Mouse (Mus musculus): Measurements from ENCODE around the gene Hpca.

The Hpca gene

DNA sequence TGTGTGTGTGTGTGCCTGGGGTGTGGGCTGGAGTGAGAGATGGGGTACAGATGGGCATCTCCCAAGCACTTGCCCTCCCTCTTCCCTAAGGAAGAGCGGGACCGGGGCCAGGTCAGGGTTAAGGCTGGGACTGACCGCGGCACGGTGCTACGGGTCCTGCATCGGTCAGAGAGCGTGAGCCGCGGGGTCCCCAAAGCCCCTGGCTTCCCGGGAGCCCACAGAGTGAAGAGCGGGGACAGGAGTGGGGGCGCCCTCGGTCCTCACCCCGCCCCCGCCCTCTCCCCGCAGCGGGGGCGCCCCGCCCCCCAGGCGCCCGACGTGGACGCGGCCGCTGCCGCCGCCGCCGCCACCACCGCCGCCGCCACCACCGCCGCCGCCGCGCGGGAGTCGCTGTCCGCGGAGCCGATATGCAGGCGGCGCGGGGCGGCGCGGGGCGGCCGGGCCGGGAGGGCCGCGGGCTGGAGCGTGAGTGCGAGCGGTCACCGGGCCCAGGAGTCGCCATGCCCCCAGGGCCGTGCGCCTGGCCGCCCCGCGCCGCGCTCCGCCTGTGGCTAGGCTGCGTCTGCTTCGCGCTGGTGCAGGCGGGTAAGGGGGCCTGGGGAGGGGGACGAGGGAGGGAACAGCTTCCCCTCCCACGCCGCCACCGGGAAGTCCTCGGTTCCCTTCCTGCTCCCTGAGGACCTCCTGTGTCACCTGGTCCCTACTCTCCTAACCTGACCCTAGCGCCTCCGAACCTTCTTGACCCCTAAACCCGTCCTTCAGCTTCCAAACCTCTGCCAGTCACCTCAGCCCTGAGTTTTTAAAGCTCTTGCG lies 14.9 kb upstream of the Hpca start, which contains the start of gene Fndc5:
Gene Fndc5 (plus strand): TSS at position 421 of the 813 bp plus-strand sequence.
- no peak for DNase-seq (ENCODE audit: low spot score in 2 of 2)

DNA sequence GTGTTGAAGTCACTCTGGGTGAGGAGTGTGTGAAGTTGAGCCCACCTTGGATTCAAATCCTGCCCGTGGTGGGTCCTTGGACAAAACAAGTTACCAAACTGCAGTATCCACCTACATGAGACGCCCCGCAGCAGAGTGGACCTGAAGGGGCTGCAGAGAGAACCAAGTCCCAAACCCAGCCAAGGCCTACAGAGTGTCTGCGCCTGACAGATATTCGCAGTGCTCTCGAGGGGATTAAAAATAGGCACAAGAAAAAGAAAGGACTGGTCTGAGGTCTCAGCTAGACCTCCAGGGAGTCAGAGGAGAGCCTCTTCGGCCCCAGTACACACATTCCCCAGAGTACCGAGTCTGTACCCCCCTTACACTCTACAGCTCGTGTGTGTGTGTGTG lies 14.3 kb upstream of the Hpca start:
- no peak for DNase-seq (ENCODE audit: low spot score in 2 of 2)

DNA sequence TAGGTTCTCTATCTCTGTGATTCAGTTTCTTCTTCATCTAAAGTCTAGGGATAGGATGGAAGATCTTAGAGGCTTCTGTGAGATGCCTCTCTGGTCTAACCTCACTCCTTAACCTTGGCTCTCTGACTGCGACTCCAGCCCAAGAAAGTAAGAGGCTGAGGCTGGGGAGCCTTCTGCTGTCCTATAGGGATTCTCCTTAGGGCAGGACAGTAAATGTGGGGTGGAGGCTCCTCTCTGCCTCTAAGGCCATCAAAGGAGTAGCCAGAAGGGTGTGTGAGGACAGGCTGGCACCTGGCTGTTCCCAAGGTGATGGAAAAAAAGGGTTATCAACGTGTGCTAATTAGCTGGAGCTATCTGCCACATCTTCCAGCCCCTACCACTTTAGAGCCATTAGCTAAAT lies 13.8 kb upstream of the Hpca start:
- DNase-seq (ENCODE audit: low spot score in 2 of 2) = no peak

- DNase-seq (ENCODE audit: low spot score in 2 of 2) = peak in 1 of 2 experiments; percentile 83
Measured at GRCm38 (mm10) chr4:129134799-129135585, 13.2 kb upstream of the Hpca start.

DNA sequence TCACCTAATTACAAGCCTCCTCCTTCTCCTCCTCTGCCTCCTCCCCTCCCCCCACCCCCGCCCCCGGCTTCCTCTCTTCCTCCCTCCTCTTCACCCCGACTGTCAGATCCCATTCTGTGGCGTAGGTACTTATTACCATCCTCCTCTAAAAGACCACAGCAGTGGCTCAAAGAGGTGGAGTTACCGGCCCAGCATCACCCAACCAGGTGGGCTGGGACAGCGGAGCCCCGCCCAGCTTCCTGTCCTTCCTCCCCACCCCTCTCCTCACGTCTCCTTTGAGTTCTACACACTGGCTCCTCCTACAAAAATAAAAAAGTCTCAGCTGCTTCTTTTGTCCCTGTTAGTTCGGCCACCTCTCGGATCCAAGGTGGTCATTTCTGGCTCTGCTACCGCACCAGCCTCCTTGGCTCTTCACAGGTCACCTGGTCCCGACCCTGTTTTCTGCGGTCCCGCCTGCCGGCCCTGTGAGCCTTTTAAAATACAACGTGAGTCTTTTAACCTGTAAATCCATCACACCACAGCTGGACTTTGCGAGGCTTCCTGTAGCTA lies 9.0 kb upstream of the Hpca start:
- no peak for DNase-seq (ENCODE audit: low spot score in 2 of 2)

GRCm38 (mm10) chr4:129130149-129130548 lies 8.3 kb upstream of the Hpca start:
- DNase-seq (ENCODE audit: low spot score in 2 of 2) = no peak

DNA sequence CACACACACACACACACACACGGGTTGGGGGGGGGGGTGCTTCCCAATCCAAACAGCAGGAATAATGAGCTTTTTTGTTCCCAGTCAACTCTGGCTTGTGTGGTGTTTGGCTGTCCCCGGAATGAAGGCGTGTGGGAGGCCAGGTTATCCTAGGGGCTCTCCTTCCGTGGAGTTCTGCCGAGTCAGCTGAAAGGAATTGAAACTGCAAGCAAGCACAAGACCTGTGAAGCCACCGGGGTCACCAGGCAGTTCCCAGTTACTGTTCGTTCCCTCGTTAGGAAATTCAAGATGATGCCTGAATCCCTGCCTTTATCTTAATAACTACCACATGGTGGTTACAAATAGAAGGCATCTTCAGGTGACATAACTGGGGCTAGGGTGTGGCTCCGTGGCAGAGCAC lies 7.6 kb upstream of the Hpca start:
- no peak for DNase-seq (ENCODE audit: low spot score in 2 of 2)

DNA sequence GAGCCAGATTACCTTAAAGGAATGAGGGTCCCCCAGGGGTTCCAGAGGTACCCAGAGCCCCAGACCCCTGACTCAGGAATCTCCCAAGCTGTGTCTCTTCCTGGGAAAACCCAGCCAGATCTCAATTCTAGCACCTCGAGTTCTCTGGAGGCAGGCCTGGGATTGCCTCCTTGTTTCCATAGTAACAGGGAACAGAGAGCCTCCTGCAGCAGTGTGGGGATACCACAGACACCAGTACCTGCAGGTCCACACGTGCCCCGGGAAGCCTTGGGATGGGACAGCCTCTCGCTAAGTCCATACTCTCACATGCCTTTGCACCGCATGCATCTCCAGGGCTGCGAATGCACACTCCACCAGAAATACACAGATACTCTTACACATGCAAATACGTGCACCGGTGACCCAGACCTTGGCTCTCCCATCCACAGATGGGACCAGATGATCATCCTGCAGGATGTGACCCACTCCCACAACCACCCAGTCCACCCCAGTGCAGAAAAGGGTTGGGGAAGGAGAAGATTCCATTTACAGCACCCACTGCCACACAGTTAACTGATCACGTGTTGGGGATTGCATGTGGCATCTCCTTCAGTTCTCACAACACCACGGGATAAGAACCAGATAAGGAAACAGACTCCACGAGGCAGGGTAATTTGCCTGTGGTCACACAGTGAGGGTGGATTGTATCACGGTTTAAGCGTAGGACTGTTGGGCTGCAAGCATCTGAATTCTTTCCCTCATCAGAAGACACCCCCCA lies 6.9 kb upstream of the Hpca start:
- peak; percentile 72 to 83 for DNase-seq (ENCODE audit: low spot score in 2 of 2)

- DNase-seq (ENCODE audit: low spot score in 2 of 2) = no peak
Measured at GRCm38 (mm10) chr4:129125736-129126451, 4.1 kb upstream of the Hpca start.

- DNase-seq (ENCODE audit: low spot score in 2 of 2) = peak; percentile 85 to 88
Measured at GRCm38 (mm10) chr4:129124652-129125146, 2.9 kb upstream of the Hpca start.

- DNase-seq (ENCODE audit: low spot score in 2 of 2) = peak in 1 of 2 experiments; percentile 73
Measured at GRCm38 (mm10) chr4:129122719-129123118, 883 bp upstream of the Hpca start.

DNA sequence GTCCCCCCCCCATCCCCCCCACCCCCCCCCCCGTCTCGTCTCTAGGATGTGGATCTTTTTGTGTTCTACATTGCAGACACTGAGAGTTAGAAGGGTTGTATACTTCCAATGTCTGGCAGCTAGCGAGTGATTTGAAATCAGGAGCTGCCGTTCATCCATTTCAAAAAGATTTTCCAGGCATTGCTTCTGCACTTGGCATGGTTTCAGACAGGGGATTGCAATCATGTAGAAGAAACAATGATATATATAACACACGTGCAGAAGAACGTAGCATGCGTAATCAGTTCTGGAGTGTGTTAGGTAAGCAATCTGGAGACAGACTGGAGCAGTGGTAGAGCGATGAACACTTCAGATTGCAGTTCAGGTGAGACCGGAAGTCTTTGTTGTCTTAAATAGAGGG lies 271 bp upstream of the Hpca start:
- DNase-seq (ENCODE audit: low spot score in 2 of 2) = peak in 1 of 2 experiments; percentile 39

GRCm38 (mm10) chr4:129120520-129121445 lies 1.1 kb downstream of the Hpca start:
- DNase-seq (ENCODE audit: low spot score in 2 of 2) = peak; percentile 88 to 89

GRCm38 (mm10) chr4:129119708-129120107 lies 2.1 kb downstream of the Hpca start:
- DNase-seq (ENCODE audit: low spot score in 2 of 2) = peak in 1 of 2 experiments; percentile 59

DNA sequence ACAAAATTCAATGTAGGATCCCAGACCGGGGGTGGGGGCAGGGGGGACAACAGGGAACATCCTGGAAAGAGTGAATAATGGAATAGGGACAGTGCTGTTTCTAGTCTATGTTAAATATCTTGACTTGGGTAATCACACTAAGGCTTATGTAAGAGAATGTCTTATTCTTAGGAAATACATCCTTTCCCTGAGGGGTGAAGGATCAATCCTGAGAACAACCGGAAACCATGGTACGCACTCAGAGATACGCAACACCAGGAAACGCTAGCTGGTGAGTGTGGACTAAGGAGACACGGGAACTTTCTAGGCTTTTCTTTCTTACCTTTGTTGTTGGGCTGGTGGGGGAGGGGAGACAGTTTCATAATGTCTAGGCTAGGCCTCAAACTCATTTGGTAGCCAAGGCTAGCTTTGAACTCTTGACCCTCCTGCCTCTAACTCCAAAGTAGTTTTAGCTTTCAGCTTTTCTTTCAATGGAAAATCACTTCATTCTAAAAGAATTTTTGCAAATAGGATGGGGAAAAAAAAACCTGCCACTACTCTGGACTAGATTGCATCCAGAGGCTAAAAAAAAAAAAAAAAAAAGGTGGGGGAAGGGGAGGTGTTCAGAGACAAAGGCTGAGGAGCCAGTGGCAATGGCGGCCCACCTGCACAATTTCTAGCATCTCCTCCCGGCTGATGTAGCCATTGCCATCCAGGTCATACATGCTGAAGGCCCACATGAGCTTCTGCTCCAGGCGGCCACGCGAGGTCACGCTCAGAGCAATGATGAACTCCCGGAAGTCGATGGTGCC lies 3.9 kb downstream of the Hpca start:
- peak in 1 of 2 experiments; percentile 50 for DNase-seq (ENCODE audit: low spot score in 2 of 2)

- DNase-seq (ENCODE audit: low spot score in 2 of 2) = peak in 1 of 2 experiments; percentile 45
Measured at GRCm38 (mm10) chr4:129116703-129117102, 5.1 kb downstream of the Hpca start.

DNA sequence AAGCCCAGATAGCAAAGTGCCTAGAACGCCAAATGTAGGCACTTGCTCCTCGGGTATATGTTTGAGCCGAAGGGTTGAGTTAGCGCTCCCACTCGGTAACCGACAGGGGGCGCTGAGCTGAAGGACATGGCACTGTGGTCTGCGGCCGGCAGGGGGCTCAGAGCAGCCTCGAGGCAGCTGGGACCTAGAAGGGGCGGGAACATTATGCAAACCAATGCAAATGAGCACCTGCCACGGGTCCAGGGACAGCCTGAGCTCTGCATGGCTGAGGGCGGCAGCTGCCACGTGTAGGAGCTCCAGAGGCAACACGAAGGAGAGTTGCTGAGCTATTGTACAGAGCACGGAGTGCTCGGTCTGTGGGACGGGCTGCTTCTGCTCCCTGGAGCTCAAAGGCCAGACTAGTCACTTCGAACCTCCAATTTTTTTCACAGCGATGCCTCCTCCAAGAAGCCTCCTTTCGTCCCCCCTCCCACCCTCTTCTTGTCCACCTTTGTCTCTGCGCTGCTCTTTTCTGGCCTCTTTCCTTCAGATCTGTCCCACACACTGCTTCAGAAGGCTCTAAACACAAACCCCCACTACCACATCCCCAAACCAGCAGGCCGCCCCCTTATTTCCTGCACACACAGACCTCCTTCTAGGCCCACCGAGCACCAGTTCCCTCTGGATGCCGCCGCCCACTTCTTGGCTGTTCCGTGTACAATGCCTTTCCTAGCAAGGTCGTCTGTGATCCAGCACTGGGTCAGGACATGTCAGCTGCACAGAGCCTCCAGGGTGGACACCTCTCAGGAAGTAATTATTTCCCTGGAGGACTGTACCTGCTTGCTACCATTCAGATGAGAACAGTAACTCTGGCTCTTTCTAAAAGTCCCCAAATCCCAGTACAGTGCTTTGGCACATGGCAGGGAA lies 8.5 kb downstream of the Hpca start:
- peak; percentile 91 to 92 for DNase-seq (ENCODE audit: low spot score in 2 of 2)

DNA sequence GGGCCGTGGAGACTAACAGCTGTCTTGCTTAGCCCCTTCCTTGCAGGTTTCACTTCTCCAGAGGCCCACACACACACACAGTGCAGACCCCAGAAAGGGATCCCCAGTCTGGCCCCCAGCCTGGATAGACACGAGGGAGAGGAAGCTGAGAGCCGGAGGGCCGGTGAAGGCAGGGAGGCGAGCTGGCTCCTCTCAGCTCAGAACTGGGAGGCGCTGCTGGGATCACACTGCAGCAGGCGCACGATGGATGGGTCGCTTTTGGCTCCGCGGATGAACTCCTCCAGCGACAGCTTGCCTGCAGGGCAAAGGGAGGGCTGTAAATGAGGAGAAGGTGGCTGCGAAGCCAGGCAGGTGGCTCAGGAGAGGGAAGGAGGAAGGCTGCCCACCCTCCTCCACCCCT lies 9.6 kb downstream of the Hpca start:
- no peak for DNase-seq (ENCODE audit: low spot score in 2 of 2)

Measured in right cerebral cortex, postnatal 10 days (tissue).